Mouse (Mus musculus): Measurements from ENCODE around the gene H2-Ke6.

DNA sequence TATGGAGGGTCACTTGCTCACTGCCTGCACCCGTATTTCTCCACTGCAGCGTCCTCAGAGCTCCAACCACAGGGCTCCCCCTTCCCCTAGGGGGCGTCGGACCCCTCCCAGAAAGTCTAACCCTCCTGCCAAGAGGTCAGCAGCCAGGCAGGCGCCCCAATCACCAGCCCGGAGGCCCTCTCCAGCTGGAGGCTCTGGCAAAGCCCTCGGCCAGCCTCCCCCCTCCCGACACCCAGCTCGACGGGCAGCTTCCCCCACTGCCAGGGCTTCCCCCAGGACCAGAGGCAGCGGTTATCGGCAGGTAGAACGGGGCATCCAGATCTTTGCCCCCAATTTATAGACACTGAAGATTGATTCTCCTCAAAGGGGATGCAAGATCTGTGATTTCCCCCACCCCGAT, 18.1 kb upstream of the H2-Ke6 start:
- no peak for TF ChIP-seq POLR2A (IDR thresholded peaks at IDR 0.05; ENCODE audit: control insufficient read depth, low read depth, low read length)
- no peak for TF ChIP-seq CTCF (IDR thresholded peaks at IDR 0.05; ENCODE audit: control insufficient read depth, insufficient read depth, insufficient replicate concordance, low read depth, low read length)

All from testis, adult 2 months (tissue).